Mouse (Mus musculus): ENCODE results near the gene Zfp128. TPM values are rescaled to one million over a fixed set of nuclear protein-coding genes. Genes with fewer than 3 reads are reported as not detected.
"Not testable (repeated sequence)": the region's sequence is repeated elsewhere in the genome, so short reads cannot be mapped to it uniquely, and the experiment has no call there.

Gene Zfp128
- polyA plus RNA-seq, 1 experiment from 2014 or later, result 1.0 TPM

DNA sequence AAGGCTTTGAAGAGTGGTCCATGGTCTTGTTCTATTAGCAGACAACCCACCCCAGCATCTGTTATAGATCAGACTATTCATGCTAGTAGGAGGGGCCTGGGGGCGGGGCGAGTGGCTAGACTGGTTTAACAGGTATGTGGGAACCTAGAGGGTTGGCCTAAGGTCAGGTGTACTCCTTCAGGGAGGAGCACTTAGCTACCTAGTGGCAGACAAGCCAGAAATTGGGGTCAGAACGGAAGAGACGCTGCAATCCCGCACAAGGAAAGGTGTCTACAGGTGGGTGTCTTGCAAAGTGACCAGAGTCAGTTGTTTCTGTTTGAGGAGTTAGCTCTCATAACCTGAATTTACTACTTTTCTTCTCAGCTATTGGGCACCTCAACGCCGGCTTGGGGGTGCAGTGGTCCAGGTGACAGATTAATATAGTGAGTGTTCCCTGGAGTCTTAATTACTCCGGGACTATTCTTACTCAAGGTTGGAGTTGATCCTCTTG lies 46.3 kb downstream of the Zfp128 start, which contains the start of gene Rnf225:
Gene Rnf225 (plus strand): TSS at position 226 of the 490 bp plus-strand sequence.
- Histone ChIP-seq H3K9ac (peak within 1 kb of the TSS; percentile 56), H3K9me3 (replicated peaks) (no peaks in the 10 kb centered on the region), H3K4me3 (peak within 1 kb of the TSS; percentile 40), H3K27me3 (replicated peaks) (peaks cover 24% of the 10 kb centered on the region), H3K36me3 (peaks cover 51% of the 10 kb centered on the region), H3K27ac (no peak within 1 kb of the TSS; the same call in 1 of the 2 replicates), H3K4me1 (peaks cover 43% of the 10 kb centered on the region), H3K4me2 (peak within 1 kb of the TSS; percentile 66)
- 26% methylated on average over 8 of the region's 8 CpGs for WGBS (ENCODE audit: insufficient replicate concordance)
- ATAC-seq, result peak; percentile 9

DNA sequence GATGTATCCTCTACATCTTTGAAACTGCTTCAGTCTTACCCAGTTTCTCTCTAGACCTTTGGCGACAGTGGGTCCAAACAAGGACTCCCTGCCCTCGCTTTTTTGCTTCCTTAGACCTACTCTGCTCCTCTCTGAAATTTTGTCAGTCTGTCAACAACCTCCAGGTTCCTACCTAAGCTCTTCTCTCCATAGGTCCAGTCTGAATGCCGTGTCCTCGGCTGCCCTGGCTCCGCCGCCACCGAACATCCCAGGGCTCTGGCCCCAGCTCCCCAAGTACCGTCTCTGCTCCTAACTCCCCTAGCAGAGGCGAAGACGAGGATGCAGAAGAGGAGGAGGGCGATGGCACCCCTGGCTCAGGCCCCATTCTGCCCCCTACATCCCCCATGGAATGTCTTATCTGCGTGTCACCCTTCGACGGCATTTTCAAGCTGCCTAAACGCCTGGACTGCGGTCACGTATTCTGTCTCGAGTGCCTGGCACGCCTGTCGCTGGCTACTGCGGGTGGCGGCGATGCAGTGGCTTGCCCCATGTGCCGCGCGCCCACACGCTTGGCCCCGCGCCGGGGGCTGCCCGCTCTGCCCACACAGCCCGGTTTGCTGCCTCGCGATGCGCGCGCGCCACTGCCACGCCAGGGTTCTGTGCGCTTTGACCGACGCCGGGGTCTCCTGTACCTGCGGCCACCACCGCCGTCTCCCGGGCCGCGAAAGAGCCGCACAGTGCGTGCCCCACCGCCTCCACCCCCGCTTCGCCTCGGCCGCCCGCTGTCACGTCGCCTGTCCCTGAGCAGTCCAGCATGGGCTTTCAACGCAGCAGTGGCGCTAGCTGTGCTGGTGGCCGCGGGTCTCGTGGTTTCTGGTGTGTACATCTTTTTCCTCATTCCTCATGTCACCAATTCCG lies 47.0 kb downstream of the Zfp128 start:
- Histone ChIP-seq H3K4me2 (peak overlapping the region; percentile 66), H3K4me1 (peaks cover 40% of the 10 kb centered on the region), H3K27me3 (replicated peaks) (peaks cover 24% of the 10 kb centered on the region), H3K4me3 (peak overlapping the region; percentile 40), H3K9me3 (replicated peaks) (no peaks in the 10 kb centered on the region), H3K27ac (no peak overlapping the region; the same call in 1 of the 2 replicates), H3K9ac (peak overlapping the region; percentile 56), H3K36me3 (peaks cover 50% of the 10 kb centered on the region)
- 10% methylated on average over 65 of the region's 65 CpGs for WGBS (ENCODE audit: insufficient replicate concordance)
- ATAC-seq, result peak; percentile 36

DNA sequence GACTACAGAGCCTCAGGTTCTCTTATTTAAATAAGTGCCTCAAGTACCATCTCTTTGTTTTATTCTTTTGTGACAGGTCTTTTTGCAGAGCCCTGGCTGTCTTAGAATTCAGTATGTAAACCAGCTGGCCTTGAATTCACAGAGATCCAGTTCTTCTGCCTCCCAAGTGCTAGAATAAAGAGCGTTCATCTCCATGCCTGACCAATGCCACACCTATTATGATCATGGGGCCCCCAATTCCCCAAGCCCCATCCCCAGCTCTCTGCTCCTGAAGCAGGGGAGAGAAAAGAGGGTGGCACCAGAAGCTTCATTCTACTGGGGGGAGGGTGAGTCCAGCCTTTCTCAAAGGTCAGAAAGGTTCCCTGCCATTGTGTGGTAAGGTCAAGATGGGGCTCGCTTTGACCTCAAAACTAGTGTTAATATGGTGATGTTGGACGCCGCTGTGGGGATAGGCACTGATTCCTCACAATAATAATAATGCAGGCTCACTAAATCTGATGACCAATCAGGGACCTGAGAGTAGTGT lies 52.7 kb downstream of the Zfp128 start:
- peaks cover 8% of the 10 kb centered on the region for H3K4me1 ChIP-seq
- no peak overlapping the region for H3K4me3 ChIP-seq
- ATAC-seq, result no peak
- H3K9ac ChIP-seq, result no peak overlapping the region
- H3K4me2 ChIP-seq, result no peak overlapping the region
- WGBS (ENCODE audit: insufficient replicate concordance), result 73% methylated on average over 4 of the region's 4 CpGs
- peaks cover 12% of the 10 kb centered on the region for H3K27me3 ChIP-seq (replicated peaks)
- H3K9me3 ChIP-seq (replicated peaks), result 0 out of 2 replicates have a peak, but pooled peaks cover 4% of the 10 kb centered on the region
- H3K36me3 ChIP-seq, result 0 out of 2 replicates have a peak, but pooled peaks cover 4% of the 10 kb centered on the region
- H3K27ac ChIP-seq, result no peak overlapping the region

DNA sequence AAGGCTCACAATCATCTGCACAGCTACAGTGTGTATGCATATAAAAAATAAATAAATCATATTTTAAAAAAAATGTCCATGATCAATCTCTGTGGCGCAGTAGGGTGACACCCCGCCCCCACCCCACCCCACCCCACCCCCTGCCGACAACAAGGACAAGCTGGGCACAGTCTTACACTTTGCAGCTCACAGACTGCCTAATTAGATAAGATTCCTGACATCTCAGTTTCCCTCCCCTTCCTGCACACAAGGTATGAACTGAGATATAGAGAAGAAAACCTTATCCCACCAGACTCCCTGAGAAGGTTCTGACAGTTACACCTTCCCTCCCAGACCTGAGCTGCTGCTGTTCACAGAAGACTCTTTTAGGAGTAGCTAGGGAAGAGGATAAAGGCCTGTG lies 53.8 kb downstream of the Zfp128 start:
- peak; percentile 47 for ATAC-seq
- no peak overlapping the region for H3K4me2 ChIP-seq
- H3K9me3 ChIP-seq (replicated peaks), result 0 out of 2 replicates have a peak, but pooled peaks cover 4% of the 10 kb centered on the region
- peaks cover under 1% of the 10 kb centered on the region; the same call in 1 of the 2 replicates for H3K27me3 ChIP-seq (replicated peaks)
- H3K9ac ChIP-seq, result no peak overlapping the region
- no peaks in the 10 kb centered on the region for H3K36me3 ChIP-seq
- WGBS (ENCODE audit: insufficient replicate concordance), result 39% methylated on average over 3 of the region's 3 CpGs
- no peak overlapping the region for H3K27ac ChIP-seq
- peaks cover 8% of the 10 kb centered on the region for H3K4me1 ChIP-seq
- no peak overlapping the region for H3K4me3 ChIP-seq

DNA sequence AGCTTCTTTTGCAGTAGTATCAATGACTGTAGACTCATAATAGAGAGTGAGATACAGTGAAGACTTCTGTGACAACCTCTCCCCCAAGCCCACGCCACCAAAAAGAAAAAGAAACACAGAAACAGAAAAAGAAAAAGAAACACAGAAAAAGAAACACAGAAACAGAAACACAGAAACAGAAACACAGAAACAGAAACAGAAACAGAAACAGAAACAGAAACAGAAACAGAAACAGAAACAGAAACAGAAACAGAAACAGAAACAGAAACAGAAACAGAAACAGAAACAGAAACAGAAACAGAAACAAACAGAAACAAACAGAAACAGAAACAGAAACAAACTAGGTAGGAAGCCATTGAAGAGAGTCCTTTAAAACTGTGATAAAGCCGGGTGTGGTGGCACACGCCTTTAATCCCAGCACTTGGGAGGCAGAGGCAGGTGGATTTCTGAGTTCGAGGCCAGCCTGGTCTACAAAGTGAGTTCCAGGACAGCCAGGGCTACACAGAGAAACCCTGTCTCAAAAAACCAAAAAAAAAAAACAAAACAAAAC lies 56.4 kb downstream of the Zfp128 start:
- not testable (repeated sequence) for H3K36me3 ChIP-seq; H3K4me1 ChIP-seq; H3K9me3 ChIP-seq (replicated peaks); H3K27me3 ChIP-seq (replicated peaks); H3K4me2 ChIP-seq; H3K27ac ChIP-seq; H3K9ac ChIP-seq; H3K4me3 ChIP-seq; ATAC-seq
- 76% methylated on average over 4 of the region's 4 CpGs for WGBS (ENCODE audit: insufficient replicate concordance)

DNA sequence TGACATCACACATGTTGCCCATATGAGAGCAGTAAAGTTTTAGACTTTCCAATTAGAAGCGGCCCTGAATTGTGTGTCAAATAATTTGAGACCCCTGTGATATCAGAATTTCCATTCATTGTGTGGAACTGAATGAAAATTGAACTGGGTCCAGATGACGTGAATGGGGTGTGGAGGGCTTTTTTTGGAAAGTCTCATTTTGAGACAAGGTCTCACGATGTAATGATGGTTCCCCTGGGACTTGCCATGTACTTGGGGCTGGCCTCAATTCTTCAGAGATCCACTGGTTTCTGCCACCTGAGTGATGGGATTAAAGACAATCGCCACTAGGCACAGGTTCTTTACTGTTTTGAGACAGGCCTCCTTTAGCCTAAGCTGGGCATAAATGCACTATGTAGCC lies 59.6 kb downstream of the Zfp128 start:
- H3K9me3 ChIP-seq (replicated peaks), result 0 out of 2 replicates have a peak, but pooled peaks cover 4% of the 10 kb centered on the region
- ATAC-seq, result no peak
- no peak overlapping the region for H3K27ac ChIP-seq
- H3K4me3 ChIP-seq, result no peak overlapping the region
- H3K4me1 ChIP-seq, result no peaks in the 10 kb centered on the region
- H3K4me2 ChIP-seq, result no peak overlapping the region
- H3K27me3 ChIP-seq (replicated peaks), result no peaks in the 10 kb centered on the region
- 76% methylated on average over 4 of the region's 4 CpGs for WGBS (ENCODE audit: insufficient replicate concordance)
- no peak overlapping the region for H3K9ac ChIP-seq
- no peaks in the 10 kb centered on the region for H3K36me3 ChIP-seq

Other genes starting within 250 kb of the Zfp128 start
- not detected in 2 replicates for gene Vmn2r54, start 240.9 kb upstream of the Zfp128 start, polyA plus RNA-seq (2016; fragmentation: Nextera tagmentation; extraction: Ambion mirVana)
- not detected in 2 replicates for gene Vmn2r55, start 196.2 kb upstream of the Zfp128 start, polyA plus RNA-seq (2016; fragmentation: Nextera tagmentation; extraction: Ambion mirVana)
- gene Vmn2r56, start 146.2 kb upstream of the Zfp128 start, polyA plus RNA-seq (2016; fragmentation: Nextera tagmentation; extraction: Ambion mirVana), result not detected in 2 replicates
- 1.4 and 2.1 TPM in 2 replicates for gene Zscan18, start 77.5 kb upstream of the Zfp128 start, polyA plus RNA-seq (2016; fragmentation: Nextera tagmentation; extraction: Ambion mirVana)
- 3.8 and 4.6 TPM in 2 replicates for gene Zfp329, start 62.3 kb upstream of the Zfp128 start, polyA plus RNA-seq (2016; fragmentation: Nextera tagmentation; extraction: Ambion mirVana)
- 16.1 and 16.4 TPM in 2 replicates for gene Zfp110, start 46.4 kb upstream of the Zfp128 start, polyA plus RNA-seq (2016; fragmentation: Nextera tagmentation; extraction: Ambion mirVana)
- gene Zscan22, start 16.6 kb downstream of the Zfp128 start, polyA plus RNA-seq (2016; fragmentation: Nextera tagmentation; extraction: Ambion mirVana), result 5.9 and 6.6 TPM in 2 replicates
- gene Rps5, start 41.1 kb downstream of the Zfp128 start, polyA plus RNA-seq (2016; fragmentation: Nextera tagmentation; extraction: Ambion mirVana), result 813 and 821 TPM in 2 replicates
- 0.24 and 0.43 TPM in 2 replicates for gene Rnf225, start 46.2 kb downstream of the Zfp128 start, polyA plus RNA-seq (2016; fragmentation: Nextera tagmentation; extraction: Ambion mirVana)
- 4.4 and 5.1 TPM in 2 replicates for gene Zfp324, start 84.7 kb downstream of the Zfp128 start, polyA plus RNA-seq (2016; fragmentation: Nextera tagmentation; extraction: Ambion mirVana)
- gene Zfp446, start 96.7 kb downstream of the Zfp128 start, polyA plus RNA-seq (2016; fragmentation: Nextera tagmentation; extraction: Ambion mirVana), result 5.4 and 5.7 TPM in 2 replicates
- gene Slc27a5, start 117.0 kb downstream of the Zfp128 start, polyA plus RNA-seq (2016; fragmentation: Nextera tagmentation; extraction: Ambion mirVana), result 1.3 and 1.5 TPM in 2 replicates
- gene Trim28, start 117.9 kb downstream of the Zfp128 start, polyA plus RNA-seq (2016; fragmentation: Nextera tagmentation; extraction: Ambion mirVana), result 201 and 203 TPM in 2 replicates
- gene Zbtb45, start 128.9 kb downstream of the Zfp128 start, polyA plus RNA-seq (2016; fragmentation: Nextera tagmentation; extraction: Ambion mirVana), result 16.2 and 20.0 TPM in 2 replicates
- gene Chmp2a, start 153.6 kb downstream of the Zfp128 start, polyA plus RNA-seq (2016; fragmentation: Nextera tagmentation; extraction: Ambion mirVana), result 133 and 134 TPM in 2 replicates
- gene Ube2m, start 157.1 kb downstream of the Zfp128 start, polyA plus RNA-seq (2016; fragmentation: Nextera tagmentation; extraction: Ambion mirVana), result 145 and 148 TPM in 2 replicates
- 0.77 and 1.4 TPM in 2 replicates for gene Mzf1, start 173.6 kb downstream of the Zfp128 start, polyA plus RNA-seq (2016; fragmentation: Nextera tagmentation; extraction: Ambion mirVana)
- gene Vmn1r85, start 214.0 kb downstream of the Zfp128 start, polyA plus RNA-seq (2016; fragmentation: Nextera tagmentation; extraction: Ambion mirVana), result not detected in 2 replicates
- gene Vmn1r86, start 238.7 kb downstream of the Zfp128 start, polyA plus RNA-seq (2016; fragmentation: Nextera tagmentation; extraction: Ambion mirVana), result not detected in 2 replicates

Data from liver, embryonic 12.5 days (tissue).